Mouse (Mus musculus): ENCODE results near the gene Ndufv3. TPM values are rescaled to one million over a fixed set of nuclear protein-coding genes. Genes with fewer than 3 reads are reported as not detected.

Ndufv3 gene
- polyA plus RNA-seq, 1 experiment, result 1,109 TPM

DNA sequence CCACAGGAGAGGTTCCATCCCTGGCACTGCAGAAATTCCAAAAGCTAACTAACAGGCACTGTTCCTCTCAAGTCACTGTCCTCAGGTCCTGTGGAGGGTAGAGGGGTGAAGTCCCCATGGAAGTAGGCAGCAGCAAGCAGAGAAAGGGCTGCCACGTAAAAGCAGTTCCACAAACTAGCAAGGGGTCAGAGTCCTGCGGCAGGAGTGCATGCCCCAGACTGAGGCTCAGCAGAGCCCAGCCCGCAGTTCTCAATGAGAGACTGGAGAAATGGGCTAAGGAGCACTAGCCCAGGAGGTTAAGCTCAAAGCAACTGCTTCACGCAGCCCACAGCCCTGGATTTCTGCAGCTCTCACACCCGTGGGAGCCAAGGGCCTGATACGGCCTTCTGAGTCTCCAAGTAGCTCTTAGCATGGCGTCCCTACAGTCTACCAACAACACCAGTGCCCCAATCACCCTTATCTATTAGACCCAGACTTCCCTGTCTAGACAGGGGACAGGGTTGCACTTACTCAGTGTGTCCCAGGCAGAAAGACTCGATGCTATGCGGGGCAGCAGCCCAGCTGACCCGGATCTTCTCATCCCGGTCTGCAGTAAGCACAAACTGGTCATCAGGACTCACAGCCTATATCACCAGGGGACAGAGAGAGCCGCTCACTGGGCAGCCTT is 17.5 kb upstream of the Ndufv3 start:
- H3K4me3 ChIP-seq (ENCODE audit: insufficient read depth, low read depth, low read length), result no peak overlapping the region
- H3K4me1 ChIP-seq (ENCODE audit: control insufficient read depth, insufficient read depth, insufficient read length, low read length), result no peaks in the 10 kb centered on the region
- no peak overlapping the region for H3K27ac ChIP-seq (replicated peaks; ENCODE audit: low read depth, low read length)

DNA sequence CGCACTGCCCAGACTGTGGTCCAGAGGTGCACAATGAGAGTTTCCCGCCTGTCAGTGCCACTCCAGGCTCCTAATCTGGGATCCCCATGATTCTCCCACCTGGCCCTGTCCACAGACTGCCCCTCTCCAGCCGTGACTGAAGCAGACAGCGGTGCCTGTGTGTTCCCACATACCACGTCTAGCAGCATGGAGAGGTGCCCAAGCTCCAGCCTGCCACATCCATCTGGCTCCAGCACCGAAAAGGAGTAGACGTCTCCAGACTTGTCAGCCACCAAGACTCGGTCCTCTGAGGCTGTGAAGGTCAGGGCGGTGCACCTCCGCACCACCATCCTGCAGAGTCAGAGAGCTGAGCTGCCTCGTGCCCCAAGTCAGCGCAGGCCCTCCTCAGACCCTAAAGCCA is 16.6 kb upstream of the Ndufv3 start:
- Histone ChIP-seq H3K27ac (replicated peaks; ENCODE audit: low read depth, low read length) (no peak overlapping the region), H3K4me1 (ENCODE audit: control insufficient read depth, insufficient read depth, insufficient read length, low read length) (no peaks in the 10 kb centered on the region), H3K4me3 (ENCODE audit: insufficient read depth, low read depth, low read length) (no peak overlapping the region)

DNA sequence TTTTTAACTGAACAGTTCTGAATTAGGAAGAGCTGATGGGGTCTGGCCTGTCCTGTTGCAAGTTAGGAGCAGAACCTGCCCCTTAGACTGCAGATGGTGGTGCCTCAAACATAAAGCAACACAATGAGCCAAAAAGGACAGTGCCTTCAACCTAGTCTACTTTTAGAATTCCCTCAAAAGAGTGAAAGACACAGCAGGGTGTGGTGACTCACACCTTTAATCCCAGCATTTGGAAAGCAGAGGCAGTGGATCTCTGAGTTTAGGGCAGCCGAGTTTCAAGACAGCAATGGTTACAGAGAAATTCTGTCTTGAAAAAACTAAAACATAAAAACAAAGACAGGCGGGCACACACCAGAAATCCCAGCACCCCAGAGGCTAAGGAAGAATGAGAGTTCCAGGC is 16.0 kb upstream of the Ndufv3 start:
- H3K4me1 ChIP-seq (ENCODE audit: control insufficient read depth, insufficient read depth, insufficient read length, low read length), result no peaks in the 10 kb centered on the region
- no peak overlapping the region for H3K27ac ChIP-seq (replicated peaks; ENCODE audit: low read depth, low read length)
- H3K4me3 ChIP-seq (ENCODE audit: insufficient read depth, low read depth, low read length), result no peak overlapping the region

DNA sequence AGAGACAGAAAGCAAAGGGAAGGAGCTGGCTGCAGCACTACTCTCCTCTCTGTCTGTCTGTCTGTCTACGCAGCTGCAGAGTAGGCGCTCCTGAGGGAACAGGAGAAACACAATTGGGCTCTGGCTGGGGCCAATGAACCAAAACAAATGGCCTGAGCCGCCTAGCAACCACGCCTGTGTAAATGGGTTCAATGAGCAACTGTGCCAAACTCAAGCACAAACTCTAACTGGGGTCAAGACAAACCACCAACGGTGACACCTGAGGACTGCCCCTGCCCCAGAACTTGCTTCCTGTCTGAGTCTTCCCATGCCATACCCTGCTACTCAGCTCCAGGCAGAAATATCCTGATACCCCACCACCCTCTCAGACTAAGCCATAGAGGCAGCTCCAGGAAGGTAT is 14.9 kb upstream of the Ndufv3 start:
- H3K27ac ChIP-seq (replicated peaks; ENCODE audit: low read depth, low read length), result no peak overlapping the region
- H3K4me3 ChIP-seq (ENCODE audit: insufficient read depth, low read depth, low read length), result no peak overlapping the region
- no peaks in the 10 kb centered on the region for H3K4me1 ChIP-seq (ENCODE audit: control insufficient read depth, insufficient read depth, insufficient read length, low read length)

DNA sequence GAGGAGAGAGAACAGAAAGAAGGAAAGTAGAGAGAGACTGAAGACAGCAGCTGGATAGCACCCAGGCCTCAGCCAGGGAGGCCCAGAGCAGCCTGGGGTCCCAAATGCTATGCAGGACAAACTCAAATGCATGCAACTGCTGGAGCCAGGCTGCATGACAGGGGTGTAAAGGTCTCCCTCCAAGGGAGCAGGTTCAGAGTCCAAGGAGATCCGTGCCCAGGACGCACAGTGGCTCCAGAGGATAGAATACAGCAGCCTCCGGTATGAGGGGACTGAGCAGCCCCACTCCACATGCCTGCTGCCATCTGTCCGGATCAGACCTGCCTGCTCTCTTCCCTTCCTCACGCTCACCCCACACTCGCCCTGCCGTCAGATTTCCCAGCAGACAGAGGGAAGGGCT is 13.6 kb upstream of the Ndufv3 start:
- peaks cover 2% of the 10 kb centered on the region; the same call in 1 of the 2 replicates for H3K4me1 ChIP-seq (ENCODE audit: control insufficient read depth, insufficient read depth, insufficient read length, low read length)
- H3K4me3 ChIP-seq (ENCODE audit: insufficient read depth, low read depth, low read length), result no peak overlapping the region
- no peak overlapping the region for H3K27ac ChIP-seq (replicated peaks; ENCODE audit: low read depth, low read length)

DNA sequence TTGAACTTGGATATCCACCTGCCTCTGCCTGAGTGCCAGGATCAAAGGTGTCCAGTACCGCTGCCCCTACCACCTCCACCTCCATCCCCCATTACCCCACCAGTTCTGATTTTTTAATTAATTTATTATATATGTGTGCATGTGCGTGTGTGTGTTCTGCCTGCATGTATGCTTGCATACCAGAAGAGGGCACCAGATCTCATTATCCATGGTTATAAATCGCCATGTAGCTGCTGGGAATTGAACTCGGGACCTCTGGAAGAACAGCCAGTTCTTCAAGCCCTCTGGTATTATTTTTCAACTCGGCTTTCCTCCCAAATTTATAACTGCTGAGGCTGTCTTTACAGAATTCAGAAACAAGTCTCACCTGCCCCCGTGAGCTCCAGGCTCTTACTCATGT is 9.0 kb upstream of the Ndufv3 start:
- Histone ChIP-seq H3K27ac (replicated peaks; ENCODE audit: low read depth, low read length) (no peak overlapping the region), H3K4me1 (ENCODE audit: control insufficient read depth, insufficient read depth, insufficient read length, low read length) (peaks cover 3% of the 10 kb centered on the region; the same call in 1 of the 2 replicates), H3K4me3 (ENCODE audit: insufficient read depth, low read depth, low read length) (peak overlapping the region; percentile 85; the same call in 1 of the 2 replicates)

DNA sequence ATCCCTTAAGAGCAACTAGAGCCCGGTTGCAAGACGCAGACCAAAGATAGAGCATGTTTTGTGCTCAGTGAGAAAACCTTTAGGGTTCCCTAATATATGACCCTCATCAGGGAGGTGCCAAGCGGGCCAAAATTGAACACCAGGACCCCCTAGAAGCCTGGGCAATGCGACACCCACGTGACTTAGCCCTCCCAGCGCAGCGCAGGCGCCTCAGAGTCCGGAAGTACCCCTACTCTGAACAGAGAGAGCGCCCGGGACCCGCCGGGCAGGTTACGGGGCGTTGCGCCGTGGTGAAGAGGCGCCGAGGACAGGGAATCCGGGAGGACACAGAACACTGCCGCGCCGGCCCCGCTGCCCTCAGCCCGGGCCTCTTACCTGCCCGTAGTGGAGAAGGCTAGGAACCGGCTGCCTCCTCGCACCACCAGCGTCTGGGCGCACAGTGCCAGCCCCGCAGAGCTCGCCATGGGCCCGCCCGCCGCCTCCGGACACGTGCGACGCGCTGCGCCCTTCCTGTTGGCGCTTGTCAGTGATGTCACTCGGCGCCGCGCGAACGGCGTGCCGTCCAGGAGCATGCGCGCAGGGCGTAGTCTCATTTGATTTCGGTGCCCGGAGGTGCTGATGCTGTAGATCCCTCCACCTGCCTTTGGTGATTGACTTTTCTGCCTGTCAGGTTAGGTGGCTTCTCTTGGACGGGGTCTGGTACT is 8.0 kb upstream of the Ndufv3 start:
- Histone ChIP-seq H3K4me3 (ENCODE audit: insufficient read depth, low read depth, low read length) (peak overlapping the region; percentile 85), H3K27ac (replicated peaks; ENCODE audit: low read depth, low read length) (0 out of 2 replicates have a peak overlapping the region, but pooled peaks have one; percentile 15), H3K4me1 (ENCODE audit: control insufficient read depth, insufficient read depth, insufficient read length, low read length) (peaks cover 3% of the 10 kb centered on the region; the same call in 1 of the 2 replicates)

DNA sequence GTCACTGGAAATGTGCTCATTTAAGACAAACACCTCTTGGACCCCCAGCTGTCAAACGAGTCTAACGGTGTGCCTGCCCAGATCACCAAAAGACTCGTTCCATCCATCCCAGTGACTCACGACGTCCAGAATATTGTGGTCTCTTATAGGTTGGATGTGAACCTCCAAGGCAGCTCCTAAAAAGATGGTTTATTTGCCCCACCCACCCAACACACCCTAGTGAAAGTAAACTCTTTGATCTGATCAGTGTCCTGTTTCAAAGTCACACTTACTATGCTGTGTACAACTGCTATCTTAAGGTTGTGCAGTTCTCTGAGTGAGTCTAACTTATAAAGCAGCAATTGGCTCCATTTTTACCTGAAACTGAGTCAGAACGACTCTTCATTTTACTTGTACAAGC is 7.3 kb upstream of the Ndufv3 start:
- peaks cover 3% of the 10 kb centered on the region; the same call in 1 of the 2 replicates for H3K4me1 ChIP-seq (ENCODE audit: control insufficient read depth, insufficient read depth, insufficient read length, low read length)
- H3K4me3 ChIP-seq (ENCODE audit: insufficient read depth, low read depth, low read length), result peak overlapping the region; percentile 85
- H3K27ac ChIP-seq (replicated peaks; ENCODE audit: low read depth, low read length), result no peak overlapping the region

DNA sequence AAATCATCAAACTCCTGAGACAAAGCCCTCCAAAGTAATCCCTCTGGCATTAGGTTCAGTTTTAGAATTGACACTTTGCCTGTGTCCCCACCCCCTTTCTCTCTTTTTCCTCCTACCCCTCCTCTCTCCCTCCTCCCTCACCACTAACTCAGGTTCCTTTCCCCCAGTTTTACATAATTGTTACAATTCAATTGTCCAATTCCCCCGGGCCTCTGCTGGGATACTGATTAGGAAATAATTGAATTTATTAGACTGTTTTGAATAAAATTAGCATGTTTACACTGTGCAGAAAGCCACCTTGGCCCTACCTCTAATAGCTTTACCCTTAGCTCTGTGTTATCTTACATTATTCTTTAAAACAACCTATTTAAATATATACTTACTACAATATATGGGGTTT is 5.2 kb upstream of the Ndufv3 start:
- Histone ChIP-seq H3K27ac (replicated peaks; ENCODE audit: low read depth, low read length) (no peak overlapping the region), H3K4me3 (ENCODE audit: insufficient read depth, low read depth, low read length) (no peak overlapping the region), H3K4me1 (ENCODE audit: control insufficient read depth, insufficient read depth, insufficient read length, low read length) (peaks cover 3% of the 10 kb centered on the region; the same call in 1 of the 2 replicates)

DNA sequence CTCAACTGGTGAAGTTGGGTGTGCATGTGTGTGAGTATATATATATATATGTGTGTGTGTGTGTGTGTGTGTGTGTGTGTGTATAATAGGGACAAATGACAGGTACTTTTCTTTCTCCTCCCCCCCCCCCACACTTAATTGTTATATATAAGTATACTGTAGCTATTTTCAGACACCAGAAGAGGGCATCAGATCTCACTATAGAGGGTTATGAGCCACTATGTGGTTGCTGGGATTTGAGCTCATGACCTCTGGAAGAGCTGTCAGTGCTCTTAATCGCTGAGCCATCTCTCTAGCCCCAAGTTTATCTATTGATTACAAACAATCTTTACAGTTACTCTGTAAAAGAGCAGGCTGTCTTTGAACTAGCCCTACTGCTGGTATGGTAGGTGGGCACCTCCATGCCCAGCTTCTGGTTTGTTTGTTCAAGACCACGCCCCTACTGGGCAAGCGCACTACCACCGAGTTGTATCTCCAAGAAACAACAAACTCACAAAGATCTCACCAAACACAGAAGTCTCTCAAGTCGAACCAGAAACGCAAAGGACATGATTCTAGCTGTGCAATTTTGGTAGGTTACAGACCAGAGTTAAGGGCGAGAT is 470 bp upstream of the Ndufv3 start:
- Histone ChIP-seq H3K27ac (replicated peaks; ENCODE audit: low read depth, low read length) (peak overlapping the region; percentile 73), H3K4me1 (ENCODE audit: control insufficient read depth, insufficient read depth, insufficient read length, low read length) (peaks cover 2% of the 10 kb centered on the region; the same call in 1 of the 2 replicates), H3K4me3 (ENCODE audit: insufficient read depth, low read depth, low read length) (peak overlapping the region; percentile 61)

DNA sequence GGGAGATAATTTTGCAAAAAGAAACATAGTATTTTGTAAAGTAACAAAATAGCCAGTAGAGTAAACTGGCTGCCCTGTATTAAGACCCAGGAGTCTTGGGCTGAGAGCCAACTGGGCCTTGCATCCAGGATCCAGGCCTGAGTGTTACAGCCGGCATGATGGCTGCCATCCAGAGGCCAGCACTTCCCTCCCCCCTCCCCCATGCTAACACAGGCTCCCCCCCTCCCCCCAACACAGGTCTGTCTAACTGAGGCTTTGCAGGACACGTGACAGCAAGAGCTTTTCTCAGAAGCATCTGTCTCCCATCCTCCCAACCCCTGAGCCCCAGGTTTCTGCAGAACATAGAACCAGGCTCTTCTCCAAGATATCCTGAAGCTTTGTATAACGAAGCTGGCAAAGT is 980 bp downstream of the Ndufv3 start:
- Histone ChIP-seq H3K4me1 (ENCODE audit: control insufficient read depth, insufficient read depth, insufficient read length, low read length) (peaks cover 2% of the 10 kb centered on the region; the same call in 1 of the 2 replicates), H3K27ac (replicated peaks; ENCODE audit: low read depth, low read length) (no peak overlapping the region), H3K4me3 (ENCODE audit: insufficient read depth, low read depth, low read length) (peak overlapping the region; percentile 80)

DNA sequence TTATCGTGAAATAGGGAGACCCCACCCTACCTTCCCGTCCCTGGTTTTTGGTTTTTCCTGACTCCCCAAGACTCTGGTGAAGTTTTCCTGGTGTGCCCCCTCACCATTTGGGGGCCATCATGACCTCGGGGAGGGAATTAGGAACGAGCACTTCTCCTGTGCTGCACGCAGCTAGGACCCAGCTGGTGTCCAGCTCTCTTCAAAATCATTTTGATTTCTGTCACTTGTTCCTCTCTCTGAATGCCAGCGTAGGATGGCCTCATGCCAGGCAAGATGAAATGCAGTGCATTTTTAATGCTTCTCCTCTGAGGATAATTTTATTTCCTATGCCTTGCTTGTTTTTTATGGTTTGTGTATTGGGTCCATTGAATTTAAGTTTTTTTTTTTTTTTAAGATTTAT is 2.0 kb downstream of the Ndufv3 start:
- Histone ChIP-seq H3K4me1 (ENCODE audit: control insufficient read depth, insufficient read depth, insufficient read length, low read length) (peaks cover 2% of the 10 kb centered on the region; the same call in 1 of the 2 replicates), H3K27ac (replicated peaks; ENCODE audit: low read depth, low read length) (no peak overlapping the region), H3K4me3 (ENCODE audit: insufficient read depth, low read depth, low read length) (no peak overlapping the region)

DNA sequence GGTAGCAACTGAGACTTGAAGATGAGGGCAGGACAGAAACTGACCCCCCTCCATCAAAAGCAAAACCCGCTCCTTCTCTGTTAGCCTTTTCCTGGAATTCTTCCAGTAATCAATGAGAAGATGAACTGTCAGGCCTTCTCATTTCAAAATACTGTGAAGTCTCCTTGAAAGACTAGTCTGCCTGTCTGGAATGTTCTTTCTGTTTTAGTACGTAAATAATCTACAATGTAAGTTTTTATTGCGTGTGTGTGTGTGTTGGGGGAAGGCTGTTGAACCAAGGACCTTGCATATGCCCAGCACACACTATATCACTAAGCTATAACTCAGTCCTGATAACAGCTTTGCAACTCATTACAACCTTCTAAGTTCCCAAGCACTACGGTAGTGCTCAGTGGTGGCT is 5.2 kb downstream of the Ndufv3 start:
- H3K4me1 ChIP-seq (ENCODE audit: control insufficient read depth, insufficient read depth, insufficient read length, low read length), result peaks cover 2% of the 10 kb centered on the region; the same call in 1 of the 2 replicates
- no peak overlapping the region for H3K4me3 ChIP-seq (ENCODE audit: insufficient read depth, low read depth, low read length)
- H3K27ac ChIP-seq (replicated peaks; ENCODE audit: low read depth, low read length), result no peak overlapping the region

DNA sequence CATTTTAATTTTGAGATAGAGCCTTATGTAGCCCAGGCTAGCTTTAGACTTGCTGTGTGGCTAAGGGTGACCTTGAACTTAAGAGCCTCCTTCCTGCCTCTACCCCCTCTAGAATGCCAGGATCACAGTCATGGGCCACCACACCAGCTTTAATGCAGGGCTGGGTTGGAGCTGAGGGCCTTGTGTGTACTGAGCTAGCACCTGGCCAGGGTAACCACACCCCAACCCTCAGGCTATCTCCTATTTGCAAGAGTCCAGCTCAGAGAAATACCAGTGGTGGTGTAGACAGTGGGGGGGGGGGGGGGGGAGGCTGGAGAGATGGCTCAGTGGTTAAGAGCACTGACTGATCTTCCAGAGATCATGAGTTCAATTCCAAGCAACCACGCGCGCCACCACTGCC is 5.9 kb downstream of the Ndufv3 start:
- H3K4me1 ChIP-seq (ENCODE audit: control insufficient read depth, insufficient read depth, insufficient read length, low read length), result peaks cover 2% of the 10 kb centered on the region; the same call in 1 of the 2 replicates
- no peak overlapping the region for H3K4me3 ChIP-seq (ENCODE audit: insufficient read depth, low read depth, low read length)
- H3K27ac ChIP-seq (replicated peaks; ENCODE audit: low read depth, low read length), result no peak overlapping the region

DNA sequence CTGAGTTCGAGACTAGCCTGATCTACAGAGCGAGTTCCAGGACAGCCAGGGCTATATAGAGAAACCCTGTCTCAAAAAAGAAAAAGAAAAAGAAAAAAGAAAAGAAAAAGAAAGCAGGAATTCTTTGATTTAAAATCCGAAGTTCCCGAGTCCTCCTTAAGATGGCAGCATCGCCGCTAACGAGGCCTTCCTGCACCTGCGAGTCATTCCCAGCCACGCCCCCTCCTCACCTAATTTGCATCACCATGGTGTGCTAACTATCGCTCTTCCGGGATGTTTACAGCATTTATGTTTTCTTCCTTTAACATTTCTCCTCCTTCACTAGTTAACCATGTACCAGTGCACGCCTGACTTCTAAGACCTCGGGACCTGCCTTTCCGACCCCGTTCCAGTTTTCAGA is 9.4 kb downstream of the Ndufv3 start:
- H3K4me1 ChIP-seq (ENCODE audit: control insufficient read depth, insufficient read depth, insufficient read length, low read length), result no peaks in the 10 kb centered on the region
- H3K27ac ChIP-seq (replicated peaks; ENCODE audit: low read depth, low read length), result no peak overlapping the region
- no peak overlapping the region for H3K4me3 ChIP-seq (ENCODE audit: insufficient read depth, low read depth, low read length)

Data from brown adipose tissue, adult 24 weeks (tissue).